25 mouse cellular contexts compared by ENCODE assay signal in the genomic region with DNA sequence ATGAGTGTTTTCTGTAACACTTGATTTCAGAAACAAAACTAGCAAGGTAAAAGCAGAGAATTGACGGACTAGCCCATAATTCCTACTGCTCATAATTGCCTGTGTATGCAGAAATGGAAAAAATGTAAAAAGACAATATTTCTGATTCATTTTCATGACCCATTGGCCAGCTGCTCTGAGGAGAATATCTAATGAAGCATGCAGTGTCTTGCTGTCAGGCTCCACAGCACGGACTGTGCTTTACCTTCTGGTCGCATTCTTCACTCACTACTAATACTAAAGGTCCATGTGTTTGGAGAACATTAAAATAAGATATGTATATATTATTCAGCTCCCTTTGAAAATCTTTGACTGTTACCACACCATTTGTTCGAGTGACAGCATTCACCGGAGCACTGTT. TPM values are rescaled to one million over a fixed set of nuclear protein-coding genes. Genes with fewer than 3 reads are reported as not detected.
"Had no signal": no experiment of that assay in that cellular context is flagged by ENCODE, and none has a peak within 500 bp of the region (broad histone marks: within the 10 kb centered on the region; RNA-seq: fewer than 3 reads in every experiment).

No protein-coding gene starts in this region.

- H3K27me3 ChIP-seq: kidney, embryonic 15.5 days; limb, embryonic 13.5 days; liver, embryonic 12.5 days; liver, embryonic 15.5 days; lung, embryonic 15.5 days; megakaryocyte, embryonic 14.5 days; neural tube, embryonic 12.5 days; neural tube, embryonic 15.5 days had no signal

- ATAC-seq: intestine, postnatal 0 days; liver, embryonic 12.5 days; midbrain, embryonic 16.5 days had no signal

- H3K27ac ChIP-seq: kidney, embryonic 15.5 days; left cerebral cortex, adult 2 months; limb, embryonic 10.5 days; limb, embryonic 13.5 days; liver, embryonic 12.5 days; liver, embryonic 15.5 days; lung, embryonic 15.5 days; midbrain, embryonic 10.5 days; neural tube, embryonic 12.5 days; neural tube, embryonic 15.5 days had no signal

- H3K9ac ChIP-seq: kidney, embryonic 15.5 days; limb, embryonic 13.5 days; liver, embryonic 12.5 days; liver, embryonic 15.5 days; lung, embryonic 15.5 days; neural tube, embryonic 12.5 days; neural tube, embryonic 15.5 days had no signal

- H3K4me2 ChIP-seq: kidney, embryonic 15.5 days; limb, embryonic 13.5 days; liver, embryonic 12.5 days; liver, embryonic 15.5 days; lung, embryonic 15.5 days; neural tube, embryonic 12.5 days; neural tube, embryonic 15.5 days had no signal

- H3K4me1 ChIP-seq: kidney, embryonic 15.5 days; limb, embryonic 10.5 days; limb, embryonic 13.5 days; liver, embryonic 12.5 days; liver, embryonic 15.5 days; lung, embryonic 15.5 days; megakaryocyte, embryonic 14.5 days; midbrain, embryonic 10.5 days; neural tube, embryonic 12.5 days; neural tube, embryonic 15.5 days had no signal

- DNase-seq: kidney, adult 2 months; kidney, postnatal 10 days; kidney, postnatal 36 days; layer of hippocampus, postnatal 36 days; liver; lung, adult 18-20 months; lung, postnatal 10 days; lung, postnatal 36 days; thymus, adult 18-20 months; thymus, postnatal 4 days had no signal

- H3K9me3 ChIP-seq: kidney, embryonic 15.5 days; limb, embryonic 10.5 days; limb, embryonic 13.5 days; liver, embryonic 12.5 days; liver, embryonic 15.5 days; lung, embryonic 15.5 days; megakaryocyte, embryonic 14.5 days; midbrain, embryonic 10.5 days; neural tube, embryonic 12.5 days; neural tube, embryonic 15.5 days had no signal

- H3K36me3 ChIP-seq: kidney, embryonic 15.5 days; limb, embryonic 10.5 days; limb, embryonic 13.5 days; liver, embryonic 12.5 days; liver, embryonic 15.5 days; lung, embryonic 15.5 days; midbrain, embryonic 10.5 days; neural tube, embryonic 12.5 days; neural tube, embryonic 15.5 days had no signal

- H3K4me3 ChIP-seq: kidney, embryonic 15.5 days; left cerebral cortex, adult 2 months; limb, embryonic 10.5 days; limb, embryonic 13.5 days; liver, embryonic 12.5 days; liver, embryonic 15.5 days; lung, embryonic 15.5 days; megakaryocyte, embryonic 14.5 days; midbrain, embryonic 10.5 days; neural tube, embryonic 12.5 days; neural tube, embryonic 15.5 days had no signal

RNA-seq across cellular contexts. Expression of a gene that starts 49.5 kb away (rescaled TPM):
- polyA plus RNA-seq: kidney, adult 2 months; liver, embryonic 12.5 days; liver, embryonic 15.5 days; small intestine, adult 2 months; spleen, adult 2 months had no signal
